Mouse (Mus musculus) left cerebral cortex, postnatal 25 days (tissue): ENCODE results near the gene Pnpla6. TPM values are rescaled to one million over a fixed set of nuclear protein-coding genes. Genes with fewer than 3 reads are reported as not detected.
A peak's percentile ranks its signal among the peaks of the same experiment; 100 is the strongest.

Experiments
- DNase-seq, 2 experiments: peaks; one replicate each; pipeline ENCODE4 v3.0.0; 2022; ENCODE audit warnings: low spot score in 2 of 2, mixed read lengths in 1 of 2
- intact Hi-C: fragments of 180-260 bp; cut with DNase I; formaldehyde crosslinking; loops from one replicate; pipeline ENCODE4 v1.15.1; 2025
- total RNA-seq, 2 experiments: library from RNA; stranded (reverse); gene quantifications; 2 replicates each; pipeline ENCODE4 v1.2.3; 2021

The Pnpla6 gene
- total RNA-seq: 10 to 100 TPM; 66.2 to 70.7 TPM

- intact Hi-C loops: loop anchor here (2.0 to 5.0 kb wide), 2 partner anchors 14 to 107 kb away; partner anchors contain the start of genes Mcoln1, Pet100 and Xab2
- peak; percentile 87 to 94 for DNase-seq
Measured at GRCm38 (mm10) chr8:3515260-3515671, at the start of gene Pnpla6. Gene Pnpla6, plus strand, starts transcription at chr8:3515384.

GRCm38 (mm10) chr8:3467006-3467885 is 47.9 kb upstream of the Pnpla6 start, which contains the start of gene Pex11g:
Gene Pex11g, minus strand, starts transcription at chr8:3467680.
- intact Hi-C loops: no loop called here
- peak; percentile 81 to 82 for DNase-seq

- intact Hi-C loops: no loop called here
Measured at GRCm38 (mm10) chr8:3467886-3468545, 47.2 kb upstream of the Pnpla6 start.

GRCm38 (mm10) chr8:3468838-3469237 is 46.3 kb upstream of the Pnpla6 start:
- intact Hi-C loops: no loop called here
- DNase-seq: no peak

More at GRCm38 (mm10) chr8:3467886-3468545, 47.2 kb upstream of the Pnpla6 start:
- DNase-seq: no peak

- intact Hi-C loops: no loop called here
- DNase-seq: no peak
Measured at GRCm38 (mm10) chr8:3470562-3470961, 44.6 kb upstream of the Pnpla6 start, which contains the start of gene Tex45. Gene Tex45, plus strand, starts transcription at chr8:3470862.

- DNase-seq: no peak
- intact Hi-C loops: no loop called here
Measured at GRCm38 (mm10) chr8:3475715-3476429, 39.3 kb upstream of the Pnpla6 start.

- intact Hi-C loops: no loop called here
- DNase-seq: no peak
Measured at GRCm38 (mm10) chr8:3480221-3480785, 34.9 kb upstream of the Pnpla6 start.

- intact Hi-C loops: no loop called here
- DNase-seq: no peak
Measured at GRCm38 (mm10) chr8:3481605-3482004, 33.6 kb upstream of the Pnpla6 start.

GRCm38 (mm10) chr8:3482240-3482740 is 32.9 kb upstream of the Pnpla6 start:
- DNase-seq: no peak
- intact Hi-C loops: no loop called here

GRCm38 (mm10) chr8:3483546-3483945 is 31.6 kb upstream of the Pnpla6 start:
- intact Hi-C loops: no loop called here

GRCm38 (mm10) chr8:3485192-3485591 is 30.0 kb upstream of the Pnpla6 start:
- intact Hi-C loops: no loop called here
- DNase-seq: no peak

More at GRCm38 (mm10) chr8:3483546-3483945, 31.6 kb upstream of the Pnpla6 start:
- no peak for DNase-seq

- intact Hi-C loops: no loop called here
- peak; percentile 60 to 68 for DNase-seq
Measured at GRCm38 (mm10) chr8:3492901-3493844, 22.0 kb upstream of the Pnpla6 start, which contains the start of gene Zfp358. Gene Zfp358, plus strand, starts transcription at chr8:3493138.

- intact Hi-C loops: no loop called here
- DNase-seq: no peak
Measured at GRCm38 (mm10) chr8:3493845-3494208, 21.4 kb upstream of the Pnpla6 start.

- DNase-seq: no peak
- intact Hi-C loops: loop anchor here (5.0 kb wide), 1 partner anchor 34 kb away; no protein-coding TSS in a partner anchor
Measured at GRCm38 (mm10) chr8:3495578-3496427, 19.4 kb upstream of the Pnpla6 start.

GRCm38 (mm10) chr8:3496428-3496748 is 18.8 kb upstream of the Pnpla6 start:
- no peak for DNase-seq
- intact Hi-C loops: loop anchor here (5.0 kb wide), 1 partner anchor 34 kb away; no protein-coding TSS in a partner anchor

GRCm38 (mm10) chr8:3498583-3498982 is 16.6 kb upstream of the Pnpla6 start:
- DNase-seq: no peak

GRCm38 (mm10) chr8:3499751-3500150 is 15.4 kb upstream of the Pnpla6 start:
- intact Hi-C loops: loop anchor here (2.0 to 5.0 kb wide), 2 partner anchors 15 to 37 kb away; partner anchors contain the start of gene Pnpla6
- DNase-seq: no peak

More at GRCm38 (mm10) chr8:3498583-3498982, 16.6 kb upstream of the Pnpla6 start:
- intact Hi-C loops: loop anchor here (5.0 kb wide), 1 partner anchor 36 kb away; no protein-coding TSS in a partner anchor
